Mouse (Mus musculus) frontal cortex, postnatal 10 days (tissue): Measurements from ENCODE around the gene Hrh2.
A peak's percentile ranks its signal among the peaks of the same experiment; 100 is the strongest.

Experiments used
- DNase-seq, 2 experiments: peaks; one replicate each; pipeline ENCODE4 v3.0.0; 2022; ENCODE audit warnings: low spot score in 2 of 2, mixed read lengths in 1 of 2

Gene Hrh2

DNA sequence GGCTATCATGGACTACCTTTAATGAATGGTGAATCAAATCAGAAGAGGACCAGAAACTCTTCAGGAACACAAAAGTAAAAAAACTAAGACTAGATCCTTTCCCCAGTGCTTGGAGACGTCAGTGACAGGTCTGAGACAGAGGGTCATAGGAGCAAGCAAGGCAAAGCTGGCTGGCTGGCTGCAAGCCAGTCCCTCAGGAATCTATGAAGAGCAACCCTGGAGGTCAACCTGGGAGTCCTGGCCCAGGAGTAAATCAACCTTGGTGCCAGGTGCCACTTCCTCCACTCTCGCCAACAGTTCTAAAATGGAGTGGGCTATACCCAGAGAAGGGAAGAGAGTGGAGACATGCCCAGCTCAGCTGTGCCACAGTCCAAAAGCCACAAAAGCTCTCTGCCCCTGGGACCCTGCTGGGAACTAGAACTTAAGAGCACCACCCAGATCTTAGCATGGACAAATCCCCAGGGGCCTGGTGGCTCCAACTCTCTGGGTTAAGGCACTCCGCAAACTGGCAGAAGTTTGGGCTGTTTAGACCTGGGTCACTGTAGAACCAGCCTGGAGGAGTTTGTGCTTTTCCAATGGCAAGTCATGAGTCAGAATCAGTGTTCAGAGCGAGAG is 15.4 kb upstream of the Hrh2 start:
- no peak for DNase-seq

DNA sequence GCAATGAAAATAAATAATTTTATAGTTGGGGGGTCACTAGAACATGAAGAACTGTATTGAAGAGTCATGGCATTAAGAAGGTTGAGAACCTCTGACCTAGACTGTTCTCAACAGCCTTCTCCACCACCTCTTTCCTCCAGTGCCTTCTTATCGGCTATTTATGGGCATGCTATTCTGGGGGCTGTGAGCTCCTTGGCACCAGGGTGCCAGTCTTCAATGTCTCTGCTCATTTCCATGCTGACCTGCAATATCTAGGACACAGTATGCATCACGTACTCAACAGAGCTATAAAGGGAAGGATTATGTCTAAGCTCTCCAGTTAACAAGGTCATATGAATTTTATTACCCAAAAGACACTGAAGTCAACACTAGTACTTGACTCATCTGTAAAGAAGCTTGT is 14.6 kb upstream of the Hrh2 start:
- no peak for DNase-seq

DNA sequence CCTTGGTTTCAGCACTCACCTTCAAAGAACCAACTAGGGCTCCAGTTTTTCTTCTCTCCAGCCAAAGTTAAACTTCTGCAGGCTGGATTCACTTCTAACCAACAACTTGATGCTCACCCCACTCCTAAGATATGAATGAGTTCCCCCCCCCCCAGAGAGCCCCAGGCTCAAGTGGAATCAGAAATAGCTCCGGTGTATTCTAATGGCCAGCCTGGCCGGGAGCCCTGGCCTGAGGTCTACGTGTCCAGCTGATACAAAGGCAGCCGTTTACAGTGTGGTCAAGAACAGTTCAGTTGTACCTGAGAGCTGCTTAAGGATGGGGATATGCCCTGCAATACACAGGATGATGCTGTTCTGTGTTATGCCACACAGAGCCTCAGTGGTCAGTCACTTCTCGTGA is 13.3 kb upstream of the Hrh2 start:
- no peak for DNase-seq

DNA sequence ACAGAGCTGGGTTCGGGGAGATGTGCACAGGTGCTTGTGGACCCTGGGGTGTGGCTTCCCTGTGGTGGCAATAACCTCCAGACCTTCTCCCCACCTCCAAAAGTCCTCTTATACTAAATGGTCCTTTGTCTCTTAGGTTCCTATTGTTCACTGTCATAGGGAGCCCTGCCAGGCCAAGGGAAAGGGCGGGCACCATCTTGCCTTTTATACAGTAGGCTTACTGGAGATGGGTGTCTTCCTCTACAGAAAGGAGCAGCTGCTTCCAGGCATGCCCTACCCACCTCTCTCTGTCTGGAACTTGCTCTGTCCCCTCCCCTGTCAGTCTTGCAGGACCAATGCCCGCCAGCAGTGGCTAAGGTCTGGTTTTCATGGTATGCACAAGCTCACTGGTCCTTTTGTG is 12.0 kb upstream of the Hrh2 start:
- no peak for DNase-seq

DNA sequence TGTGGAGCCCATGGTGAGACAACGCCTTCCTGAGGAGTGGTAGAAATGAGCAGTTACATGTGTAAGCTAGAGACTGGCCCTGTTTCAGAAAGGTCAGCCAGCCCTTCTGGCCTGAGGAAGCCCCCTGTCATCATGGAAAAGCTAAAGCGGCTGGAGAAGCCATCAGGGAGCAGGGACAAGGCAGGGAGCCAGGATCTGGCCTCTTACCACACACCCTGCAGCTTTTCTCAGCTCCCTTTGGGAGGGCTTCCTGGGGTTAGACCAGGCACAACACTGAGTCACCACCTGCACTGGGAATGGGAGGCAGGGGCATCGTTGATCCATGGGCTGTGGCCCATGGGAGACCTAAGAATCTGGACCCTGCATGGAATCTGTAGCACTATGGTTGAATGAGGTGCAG is 11.5 kb upstream of the Hrh2 start:
- DNase-seq = no peak

DNA sequence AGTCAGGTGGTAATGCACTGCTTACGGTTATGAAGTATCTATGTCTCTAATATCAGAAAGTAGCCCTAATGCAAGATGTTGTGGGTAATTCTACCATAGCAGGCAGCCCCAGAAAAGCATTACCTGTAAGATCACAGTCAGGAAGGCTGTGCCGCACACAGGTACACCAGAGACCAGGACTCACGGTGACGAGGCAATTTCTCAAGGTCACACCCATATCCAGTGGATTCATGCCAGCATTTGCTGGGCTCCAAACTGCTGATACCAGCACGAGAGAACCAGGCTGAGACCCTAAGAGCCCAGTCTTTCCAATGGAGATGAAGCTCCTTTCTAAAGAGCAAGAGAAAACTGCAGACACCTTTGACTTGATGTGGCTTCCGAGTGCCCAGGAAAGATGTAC is 10.6 kb upstream of the Hrh2 start:
- DNase-seq = no peak

DNA sequence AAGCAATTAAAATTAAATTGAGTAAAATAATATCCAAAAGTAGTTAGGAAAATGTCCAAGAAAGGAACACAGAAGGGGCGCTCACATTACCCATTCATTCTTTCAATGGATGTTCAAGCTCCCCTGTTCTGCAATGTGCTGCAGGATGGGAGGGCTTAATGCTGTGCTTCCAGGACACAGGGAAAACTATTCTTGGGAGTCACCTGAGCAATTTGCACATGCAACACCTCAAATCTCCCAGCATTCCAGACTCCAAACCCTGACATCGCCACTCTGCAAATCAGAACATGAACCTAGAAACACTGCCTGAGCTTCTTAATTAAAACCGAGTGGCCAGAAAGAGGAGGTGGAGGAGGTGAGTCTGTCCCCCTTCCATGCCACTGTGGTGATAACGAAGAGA is 10.0 kb upstream of the Hrh2 start:
- no peak for DNase-seq

DNA sequence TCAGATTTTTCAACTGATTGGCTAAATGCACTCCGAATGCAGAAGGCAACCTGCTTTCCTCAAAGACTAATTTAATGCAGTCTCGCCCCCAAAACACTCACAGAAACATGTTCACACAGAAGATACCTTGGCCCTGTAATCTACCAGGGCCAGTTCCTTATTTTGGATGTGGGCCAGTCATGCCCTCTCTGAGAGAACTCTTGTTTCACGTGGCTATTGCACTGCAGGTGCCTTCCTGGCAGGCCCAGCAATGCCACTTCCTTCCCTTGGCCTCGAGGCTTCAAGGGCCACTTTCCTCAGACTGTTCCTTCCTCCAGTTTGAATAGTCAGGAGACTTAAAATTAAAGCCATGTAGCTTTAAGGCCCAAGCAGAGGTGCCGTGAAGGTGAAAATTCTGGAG is 5.5 kb upstream of the Hrh2 start:
- DNase-seq = no peak

DNA sequence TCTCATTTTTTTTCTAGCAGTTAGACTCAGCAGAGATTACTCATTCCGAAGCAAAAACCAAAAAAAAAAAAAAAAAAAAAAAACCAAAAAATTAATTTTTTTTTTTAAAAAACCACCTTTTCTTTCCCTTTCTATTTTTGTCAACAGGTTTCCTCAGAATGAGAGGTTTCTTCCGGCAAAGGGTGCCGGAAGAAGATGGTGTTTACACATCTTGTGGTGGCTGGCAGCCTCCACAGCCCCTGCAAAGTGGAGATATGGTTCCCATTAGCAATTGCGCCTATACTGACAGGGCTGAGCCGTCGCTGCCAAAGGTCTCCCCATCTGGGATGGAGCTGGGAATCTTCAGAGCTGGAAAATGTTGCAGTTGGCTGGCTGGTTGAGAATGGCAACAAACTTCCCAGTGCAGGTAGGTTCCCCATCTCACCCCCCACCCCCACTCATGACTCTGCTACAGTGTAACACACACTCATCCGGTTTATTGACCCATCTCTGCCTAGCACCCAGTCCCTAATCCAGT is 3.7 kb upstream of the Hrh2 start:
- DNase-seq = no peak

DNA sequence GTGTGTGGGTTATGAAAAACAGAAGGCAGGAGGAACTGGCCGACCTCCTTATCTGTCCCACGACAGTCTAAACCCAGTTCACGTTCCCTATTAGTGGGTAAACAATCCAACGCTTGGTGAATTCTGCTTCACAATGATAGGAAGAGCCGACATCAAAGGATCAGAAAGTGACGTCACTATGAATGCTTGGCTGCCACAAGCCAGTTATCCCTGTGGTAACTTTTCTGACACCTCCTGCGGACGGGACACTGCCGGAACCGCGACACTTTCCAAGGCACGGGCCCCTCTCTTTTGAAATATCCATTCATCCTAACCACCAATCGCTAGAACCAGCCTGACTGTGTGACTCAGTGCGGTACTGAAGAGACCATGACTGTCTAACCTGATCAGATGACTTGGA is 2.0 kb upstream of the Hrh2 start:
- DNase-seq = no peak

DNA sequence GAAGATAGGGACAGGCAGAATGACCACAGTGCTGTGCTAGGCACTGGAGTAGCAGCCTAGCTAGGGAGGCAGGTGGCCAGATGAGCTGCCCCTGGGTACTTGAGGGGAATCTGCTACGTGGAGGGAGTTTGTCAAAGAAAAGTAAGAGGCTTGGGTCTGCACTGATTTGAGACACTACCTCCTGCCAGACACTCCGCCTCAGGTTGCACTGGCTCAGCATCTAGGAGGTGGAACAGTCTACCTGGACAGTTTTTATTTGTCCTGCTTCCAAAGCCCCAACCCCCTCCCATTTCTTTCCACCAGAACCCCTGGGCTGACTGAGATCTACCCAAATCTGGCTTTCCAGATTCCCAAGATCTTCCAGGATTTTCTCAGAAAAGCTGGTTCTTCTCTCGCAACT is 748 bp upstream of the Hrh2 start:
- no peak for DNase-seq

DNA sequence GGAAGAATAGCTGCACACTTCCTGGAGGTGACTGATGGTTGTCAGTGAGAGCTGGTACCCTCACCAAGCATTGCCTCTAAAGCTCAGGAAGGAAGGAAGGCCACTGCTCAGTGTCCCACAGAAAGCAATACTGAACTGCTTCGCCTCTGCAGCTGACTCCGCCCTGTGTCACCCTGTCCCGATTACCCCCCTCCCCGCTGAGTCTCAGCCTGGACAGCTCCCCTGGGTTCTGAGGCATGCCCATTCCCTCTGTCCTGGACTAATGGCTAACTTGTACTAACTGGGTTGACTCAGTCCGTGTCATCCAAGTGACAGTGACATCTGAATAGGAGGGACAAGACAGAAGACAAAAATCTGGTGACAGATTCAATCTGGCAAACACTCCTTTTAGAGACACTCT is 1.7 kb downstream of the Hrh2 start:
- DNase-seq = no peak

DNA sequence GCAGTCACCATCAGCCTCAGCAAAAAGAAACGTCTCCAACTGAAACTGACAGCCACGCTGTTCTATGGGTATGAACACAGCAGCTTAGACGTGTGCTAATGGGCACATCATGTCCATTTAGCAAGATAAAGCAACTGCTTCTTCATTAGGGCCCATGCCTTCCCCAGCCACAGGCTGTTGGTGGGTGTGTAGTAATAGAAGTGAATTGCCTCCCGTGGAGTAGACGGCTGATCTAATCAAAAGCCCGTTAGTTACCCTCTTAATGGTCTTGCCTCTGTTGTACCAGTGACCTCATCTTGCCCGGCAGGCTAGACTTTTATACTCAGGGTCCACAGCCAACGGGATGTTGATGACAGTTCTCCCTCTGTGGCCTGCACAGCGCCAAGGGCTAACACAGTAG is 7.1 kb downstream of the Hrh2 start:
- no peak for DNase-seq

DNA sequence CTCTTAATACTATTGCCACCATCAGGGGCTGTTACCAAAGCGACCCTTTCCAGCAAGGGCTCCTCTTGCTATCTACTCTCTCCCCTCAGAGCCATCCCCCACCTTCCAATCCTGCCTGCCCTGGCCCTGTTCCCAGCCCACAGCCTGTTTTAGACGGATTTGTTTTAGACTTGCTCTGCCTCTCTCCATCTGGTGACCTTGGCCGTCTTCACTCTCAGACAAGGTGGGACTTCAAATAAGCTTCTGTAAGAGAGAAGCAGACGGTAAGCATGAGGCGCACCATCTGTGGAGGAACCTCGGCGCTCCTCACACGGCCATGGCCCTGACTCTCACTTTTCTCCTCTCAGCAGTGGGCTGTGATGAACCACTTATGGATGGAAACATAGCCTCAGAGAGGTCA is 10.5 kb downstream of the Hrh2 start:
- peak; percentile 36 to 44 for DNase-seq

DNA sequence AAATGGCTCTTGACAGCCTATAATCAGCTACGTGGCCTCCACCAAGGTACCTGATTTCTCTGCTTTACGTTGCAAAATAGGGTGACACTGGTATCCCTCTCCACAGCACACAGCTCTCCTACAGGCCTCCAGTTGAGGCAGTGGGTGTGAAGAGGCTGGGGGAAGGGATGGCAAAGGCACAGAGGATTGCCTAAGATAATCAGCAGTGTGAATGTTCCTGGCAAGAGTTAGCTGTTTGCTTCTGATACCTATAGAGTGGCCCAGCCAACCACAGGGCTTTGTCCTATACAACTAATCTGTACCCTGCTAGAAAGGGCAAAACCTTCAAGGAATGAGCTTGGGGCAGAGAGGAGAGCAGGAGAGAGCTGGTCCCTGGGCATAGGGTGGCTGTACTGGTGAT is 11.5 kb downstream of the Hrh2 start:
- no peak for DNase-seq

DNA sequence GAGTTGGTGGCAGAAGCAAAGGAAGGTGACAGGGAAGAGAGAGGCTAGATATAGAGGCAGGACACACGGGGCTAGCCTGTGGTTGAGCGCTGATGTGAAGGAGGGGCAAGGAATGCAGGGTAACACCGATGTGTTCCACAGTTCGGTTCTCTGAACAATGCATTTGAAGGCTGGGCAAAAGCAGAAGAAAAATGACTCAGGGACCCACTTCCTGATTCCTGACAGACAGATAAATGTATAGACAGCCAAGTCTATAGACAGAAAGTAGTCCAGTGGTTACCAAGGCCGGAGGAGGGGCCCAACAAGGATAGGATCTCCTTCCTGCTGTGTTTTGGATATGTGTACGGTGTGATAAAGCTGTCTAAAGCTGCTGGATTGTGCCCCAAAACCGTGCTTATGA is 13.3 kb downstream of the Hrh2 start:
- no peak for DNase-seq

DNA sequence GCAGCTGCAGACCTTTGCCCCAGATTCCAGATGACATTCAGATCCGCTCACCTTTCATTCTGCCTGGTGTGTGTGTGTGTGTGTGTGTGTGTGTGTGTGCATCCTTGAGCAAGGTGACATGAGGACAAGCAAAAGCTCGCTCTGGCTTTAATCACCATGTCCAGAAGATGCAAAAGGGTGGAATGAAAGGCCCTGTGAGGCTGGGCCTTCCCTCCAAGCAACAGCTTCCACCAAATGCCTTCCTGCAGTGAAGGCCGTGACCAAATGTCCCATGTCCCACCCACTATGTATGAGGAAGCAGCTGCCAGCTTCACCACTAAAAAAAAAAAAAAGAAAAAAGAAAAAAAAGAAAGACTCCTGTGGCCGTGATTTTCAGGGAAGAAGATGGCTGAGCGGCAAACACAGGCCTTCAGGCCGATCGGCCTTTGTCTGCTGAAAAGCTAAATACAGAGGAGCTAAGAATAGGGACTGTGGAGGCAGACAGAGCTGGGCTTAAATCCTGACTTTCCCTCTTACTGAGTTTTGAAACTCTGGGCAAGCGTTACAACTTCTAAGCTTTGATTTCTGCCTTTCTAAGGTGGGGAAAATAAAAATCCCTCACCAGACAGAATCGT is 14.3 kb downstream of the Hrh2 start:
- DNase-seq = no peak

DNA sequence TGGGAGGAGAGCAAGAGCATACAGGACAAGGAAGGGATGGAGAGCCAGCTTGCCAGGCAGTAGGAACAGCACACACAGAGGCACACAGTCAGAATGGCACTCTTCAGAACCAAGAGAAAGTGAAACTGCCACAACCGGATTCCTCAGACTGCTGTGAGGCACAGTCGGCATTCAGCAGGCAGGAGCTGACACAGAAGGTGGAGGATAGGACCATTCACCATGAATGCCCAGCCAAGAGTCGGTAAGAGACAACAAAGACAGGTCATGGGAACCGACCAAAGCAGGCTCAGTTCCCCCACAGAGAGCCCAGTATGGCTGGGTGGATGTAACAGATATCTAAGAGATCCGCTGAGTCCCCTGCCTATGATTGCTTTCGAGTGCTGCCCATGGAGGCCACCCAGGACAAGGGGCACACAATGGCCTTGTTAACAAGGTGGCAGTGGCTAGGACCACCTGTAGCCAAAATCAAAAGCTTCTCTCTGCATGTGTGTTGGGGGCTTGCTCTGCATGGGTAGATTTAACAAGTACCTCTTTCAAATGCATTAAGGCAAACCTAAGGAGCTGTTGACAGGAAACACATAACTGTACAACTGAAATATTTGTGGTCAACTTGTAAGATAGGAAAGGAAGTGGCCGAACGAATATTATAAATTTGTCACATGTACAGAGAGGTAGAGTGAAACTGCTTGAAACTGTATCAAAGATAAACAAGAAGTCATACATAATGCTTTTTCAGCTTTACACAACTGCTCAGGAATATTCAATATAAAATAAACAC is 17.7 kb downstream of the Hrh2 start:
- no peak for DNase-seq

DNA sequence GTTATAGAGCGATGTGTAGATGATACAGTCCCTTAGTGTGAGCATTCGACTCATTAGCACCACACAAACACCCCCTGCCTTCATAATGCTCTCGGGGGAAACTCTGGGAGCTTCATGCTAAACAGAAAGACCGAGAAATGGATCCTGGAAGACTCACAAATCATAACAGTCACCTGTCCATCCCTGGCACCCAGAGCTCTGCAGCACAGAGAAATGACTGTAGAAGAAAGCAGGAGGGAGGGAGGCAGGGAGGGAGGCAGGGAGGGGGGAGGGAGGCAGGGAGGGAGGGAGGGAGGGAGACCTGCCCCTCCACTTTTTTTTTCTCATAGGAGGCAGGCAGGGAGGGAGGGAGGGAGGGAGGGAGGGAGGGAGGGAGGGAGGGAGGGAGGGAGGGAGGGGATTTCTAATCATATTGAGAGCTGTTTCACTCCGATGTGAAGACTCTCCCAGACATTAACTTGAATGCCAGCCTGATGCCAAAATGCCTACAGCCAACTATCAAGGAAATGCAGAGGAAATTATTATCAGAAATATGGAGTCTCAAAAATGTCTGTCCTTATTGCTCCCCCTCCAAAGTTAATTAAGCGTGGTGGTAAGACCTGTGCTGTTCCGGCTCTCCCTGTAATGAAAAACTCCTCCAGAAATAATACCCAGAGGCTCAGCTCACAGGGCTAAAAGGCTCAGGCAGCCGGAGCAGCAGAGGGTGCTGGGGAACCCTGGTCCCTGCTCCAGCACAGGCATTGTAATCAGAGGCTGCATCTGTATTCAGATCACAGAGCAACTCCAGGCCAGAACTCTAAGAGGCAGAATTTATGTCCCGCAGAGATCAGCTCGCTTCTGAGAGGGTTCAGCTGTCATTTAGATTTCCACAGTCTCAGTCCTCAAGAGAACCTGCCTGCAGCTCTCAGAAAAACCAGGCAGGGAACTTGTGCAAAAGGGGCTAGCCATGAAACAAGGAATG is 19.9 kb downstream of the Hrh2 start:
- no peak for DNase-seq

DNA sequence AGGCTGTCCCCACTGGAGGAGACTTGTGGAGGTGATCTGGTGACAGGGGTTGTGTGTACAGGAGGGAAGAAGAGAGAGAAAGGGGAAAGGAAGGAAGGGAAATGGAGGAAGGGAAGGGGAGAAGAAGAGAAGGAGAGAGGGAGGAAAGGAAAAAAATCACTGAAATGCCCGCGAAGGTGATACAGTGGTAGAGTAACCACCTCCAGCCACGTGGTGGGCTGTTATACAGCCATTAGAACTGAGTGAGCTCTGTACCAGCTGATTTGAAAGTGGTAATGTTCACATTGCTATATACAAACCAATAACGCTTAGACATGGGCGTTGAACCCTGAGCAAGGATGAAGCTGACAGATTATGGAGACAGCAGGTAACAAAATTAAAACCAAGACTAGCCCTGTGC is 20.6 kb downstream of the Hrh2 start:
- no peak for DNase-seq

DNA sequence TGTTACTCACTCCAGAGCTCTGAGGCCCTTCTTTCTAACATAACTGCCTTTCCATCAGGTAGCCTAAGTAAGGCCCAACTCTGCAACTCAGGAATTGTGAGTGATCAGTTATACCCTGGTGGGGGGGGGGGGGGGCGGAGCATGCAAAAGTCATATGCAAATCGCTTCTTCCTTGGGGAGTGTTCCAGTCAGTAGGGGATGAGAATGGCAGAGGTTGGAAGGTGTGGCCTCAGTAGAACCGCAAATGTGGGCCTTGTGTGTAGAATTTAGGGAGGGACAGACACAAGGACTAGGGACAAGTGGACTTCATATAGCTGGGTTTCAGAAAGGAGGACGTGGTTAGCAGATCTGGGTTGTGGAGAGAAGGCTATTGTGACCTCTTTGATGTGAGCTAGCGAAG is 23.3 kb downstream of the Hrh2 start:
- no peak for DNase-seq

DNA sequence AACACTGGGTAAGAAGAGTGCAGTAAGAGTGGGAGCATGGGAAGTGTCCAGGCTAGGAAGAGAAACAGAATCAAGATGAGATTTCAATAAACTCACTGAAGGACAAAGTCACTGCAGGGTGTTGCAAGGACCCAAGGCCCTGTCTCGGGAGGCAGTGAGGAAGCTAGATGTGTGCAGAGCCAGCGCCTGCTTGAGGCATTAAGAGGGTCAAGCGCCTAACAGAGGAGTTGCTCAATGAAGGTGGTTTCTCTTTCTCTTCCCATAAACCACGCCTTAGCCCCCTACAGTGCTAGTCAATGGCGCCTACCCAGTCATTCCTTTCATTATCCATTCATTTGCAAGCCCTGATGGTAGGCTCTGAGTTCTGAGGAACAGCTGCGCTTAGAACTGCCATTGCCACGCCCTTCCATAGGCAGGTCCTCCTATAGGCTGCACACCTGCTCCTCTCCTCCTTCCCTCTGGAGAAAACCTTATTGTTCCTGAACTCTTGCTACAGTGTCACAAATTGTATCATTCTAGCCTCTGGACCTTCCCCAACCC is 23.9 kb downstream of the Hrh2 start:
- DNase-seq = no peak
